Mouse (Mus musculus): Measurements from ENCODE around the gene Flvcr2.

DNA sequence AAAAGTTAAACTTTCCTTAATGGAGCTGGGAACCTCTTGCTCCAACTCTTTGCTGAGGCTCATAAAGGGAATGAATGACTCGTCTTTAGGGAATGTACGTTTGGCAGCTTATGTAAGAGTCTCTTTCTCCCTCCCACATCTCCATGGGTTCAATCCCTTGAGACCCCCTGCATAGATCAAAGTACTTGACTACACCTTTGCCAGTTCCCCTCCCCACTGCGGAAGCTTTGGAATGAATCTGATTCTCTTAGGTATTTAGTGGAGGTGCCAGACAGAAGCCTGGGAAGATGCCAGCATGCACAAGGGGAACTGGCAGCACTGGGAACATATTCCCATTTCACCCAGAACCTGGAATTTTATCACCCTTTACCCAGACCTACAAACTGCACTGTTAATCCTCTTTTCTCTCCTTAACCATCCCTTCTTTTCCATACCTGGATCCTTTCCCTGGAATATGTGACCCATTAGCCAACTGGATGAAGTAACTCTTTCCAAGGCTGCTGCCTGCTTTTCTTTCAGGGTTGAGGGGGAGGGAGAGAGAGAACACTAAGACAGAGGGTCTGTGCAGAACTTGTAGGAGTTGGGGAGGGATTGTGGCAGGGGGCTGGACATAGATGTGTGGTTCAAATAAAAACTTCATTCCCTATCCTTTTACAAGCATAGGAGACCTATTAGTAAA, 113.3 kb downstream of the Flvcr2 start:
- TF ChIP-seq CTCF (IDR thresholded peaks at IDR 0.05; ENCODE audit: control insufficient read depth, insufficient read depth, insufficient read length) (no peak), FOSL1 (IDR thresholded peaks at IDR 0.05; ENCODE audit: insufficient read depth, low read length, poor library complexity, severe bottlenecking) (no peak), USF1 (IDR thresholded peaks at IDR 0.05; ENCODE audit: low read depth) (no peak), CEBPB (IDR thresholded peaks at IDR 0.05; ENCODE audit: low read depth) (no peak), MAX (IDR thresholded peaks at IDR 0.05) (no peak), MYOG (IDR thresholded peaks at IDR 0.05; ENCODE audit: control insufficient read depth, extremely low read depth, insufficient read length) (no peak), MYOD1 (IDR thresholded peaks at IDR 0.05; ENCODE audit: control insufficient read depth, insufficient read length, low read depth) (no peak)
